9 mouse cellular contexts compared by ENCODE assay signal in genomic region chr7:125603185-125603631, GRCm38 (mm10). TPM values are rescaled to one million over a fixed set of nuclear protein-coding genes. Genes with fewer than 3 reads are reported as not detected.
DNase-seq lines count a peak whose midpoint lies in the region; TF ChIP-seq lines count a peak whose summit lies in the region.
"Had no signal": no experiment of that assay in that cellular context is flagged by ENCODE, and none has a peak within 500 bp of the region (broad histone marks: within the 10 kb centered on the region; RNA-seq: fewer than 3 reads in every experiment).

Gene Il21r (plus strand): TSS chr7:125603429.

- no peaks in the 10 kb centered on the region for H3K27me3 ChIP-seq in small intestine, adult 2 months (ENCODE audit: control insufficient read depth, insufficient read depth, low read length)

- 0 out of 2 replicates have a peak, but pooled peaks cover 3% of the 10 kb centered on the region for H3K4me1 ChIP-seq in small intestine, adult 2 months (ENCODE audit: control insufficient read depth, insufficient read depth, insufficient read length, low read length)

- no peak for TF ChIP-seq CTCF in small intestine, adult 2 months (IDR thresholded peaks at IDR 0.05; ENCODE audit: extremely low read depth, insufficient read length, insufficient replicate concordance, low read depth, low read length)

- DNase-seq in kidney, postnatal 10 days: peak; percentile 18
- no peak for DNase-seq in kidney, adult 9 months
- DNase-seq in CD4-positive, CD25-positive, alpha-beta regulatory T cell, adult 2 months (ENCODE audit: low read depth, low spot score): peak; percentile 80
- peak; percentile 35 for DNase-seq in liver
- no peak for DNase-seq in adrenal gland, postnatal 4 days (ENCODE audit: low spot score in 2 of 2)
- DNase-seq in embryo, embryonic 10 days (ENCODE audit: low spot score): no peak
- DNase-seq in testis, postnatal 14 days (ENCODE audit: low spot score): no peak
- DNase-seq: cerebellum, adult 9-11 months had no signal

- 39% methylated on average over 11 of the region's 11 CpGs for WGBS in small intestine, adult 2 months

- H3K4me3 ChIP-seq in small intestine, adult 2 months (ENCODE audit: low read depth, low read length): peak within 1 kb of the TSS; percentile 63

- no peaks in the 10 kb centered on the region for H3K36me3 ChIP-seq in small intestine, adult 2 months (ENCODE audit: control insufficient read depth, insufficient read depth, low read length)

- peak; percentile 50; the same call in 1 of the 2 replicates for TF ChIP-seq POLR2A in small intestine, adult 2 months (IDR thresholded peaks at IDR 0.05; ENCODE audit: low read depth, low read length)

- peak within 1 kb of the TSS; percentile 53 for H3K27ac ChIP-seq in small intestine, adult 2 months (ENCODE audit: insufficient read depth, low read depth, low read length)

RNA-seq across cellular contexts. Expression of gene Il21r, which starts in this region (rescaled TPM):
- 9.4 and 13.4 TPM in 2 replicates for polyA plus RNA-seq in small intestine, adult 2 months (2012; rRNA removed)
- total RNA-seq in adrenal gland, postnatal 4 days (2021): under 1 TPM; 0.76 TPM

Comparison
In these comparisons a context has a peak if more than half of its experiments do, and no peak if none do; other contexts are left out.
1. DNase-seq: peak in kidney, postnatal 10 days (single experiment), CD4-positive, CD25-positive, alpha-beta regulatory T cell, adult 2 months (single experiment) and liver (single experiment); none in kidney, adult 9 months (single experiment), adrenal gland, postnatal 4 days (0 of 2), embryo, embryonic 10 days (single experiment) and testis, postnatal 14 days (single experiment).